Mouse (Mus musculus): Measurements from ENCODE around the gene 1700102P08Rik. TPM values are rescaled to one million over a fixed set of nuclear protein-coding genes. Genes with fewer than 3 reads are reported as not detected.

The 1700102P08Rik gene
- polyA plus RNA-seq, 1 experiment from 2014 or later, result 0.14 TPM

DNA sequence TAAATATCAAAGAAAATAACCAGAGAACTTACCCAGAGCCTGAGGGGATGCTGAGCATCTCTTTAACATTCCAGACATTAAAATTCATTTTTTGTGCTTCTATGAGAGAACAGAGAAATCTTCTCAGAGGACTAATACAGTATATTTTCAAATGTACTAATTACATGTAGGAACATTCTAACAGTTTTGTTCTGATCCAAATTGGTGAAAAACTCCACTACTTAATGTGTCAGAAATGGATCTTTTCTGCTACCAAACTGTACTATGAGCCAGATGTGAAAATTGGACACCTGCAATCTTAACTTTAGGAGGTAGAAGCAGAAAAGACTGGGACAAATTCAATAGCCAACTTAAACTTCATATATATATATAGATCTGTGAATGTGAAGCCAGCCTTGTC, 35.8 kb downstream of the 1700102P08Rik start, which contains the start of gene Ccdc36:
TSS of gene Ccdc36 (minus strand) at position 101 of the 400 bp plus-strand sequence.
- no peak within 1 kb of the TSS for H3K27ac ChIP-seq (ENCODE audit: low read depth, low read length)
- ATAC-seq, result no peak
- H3K27me3 ChIP-seq (replicated peaks; ENCODE audit: control insufficient read depth, insufficient read depth, low read length), result no peaks in the 10 kb centered on the region
- H3K36me3 ChIP-seq (ENCODE audit: control insufficient read depth, insufficient read depth), result no peaks in the 10 kb centered on the region
- no peak within 1 kb of the TSS for H3K4me2 ChIP-seq (replicated peaks; ENCODE audit: low read depth)
- no peaks in the 10 kb centered on the region for H3K4me1 ChIP-seq (replicated peaks; ENCODE audit: control insufficient read depth, insufficient read depth, low read length)
- no peak within 1 kb of the TSS for H3K4me3 ChIP-seq (ENCODE audit: low read depth, low read length)
- no peak for TF ChIP-seq CTCF (IDR thresholded peaks at IDR 0.05; ENCODE audit: low read depth)
- no peaks in the 10 kb centered on the region for H3K9me3 ChIP-seq (ENCODE audit: control insufficient read depth)
- H3K9ac ChIP-seq (ENCODE audit: low read depth, low read length), result no peak within 1 kb of the TSS

GRCm38 (mm10) chr9:108431431-108432067, 38.9 kb downstream of the 1700102P08Rik start:
- ATAC-seq, result no peak
- Histone ChIP-seq H3K9me3 (ENCODE audit: control insufficient read depth) (no peaks in the 10 kb centered on the region), H3K27me3 (replicated peaks; ENCODE audit: control insufficient read depth, insufficient read depth, low read length) (no peaks in the 10 kb centered on the region), H3K27ac (ENCODE audit: low read depth, low read length) (no peak overlapping the region), H3K4me2 (replicated peaks; ENCODE audit: low read depth) (peak overlapping the region; percentile 44; the same call in 1 of the 2 replicates), H3K4me3 (ENCODE audit: low read depth, low read length) (peak overlapping the region; percentile 7; the same call in 1 of the 2 replicates), H3K9ac (ENCODE audit: low read depth, low read length) (no peak overlapping the region), H3K4me1 (replicated peaks; ENCODE audit: control insufficient read depth, insufficient read depth, low read length) (no peaks in the 10 kb centered on the region), H3K36me3 (ENCODE audit: control insufficient read depth, insufficient read depth) (no peaks in the 10 kb centered on the region)
- WGBS, result 51% methylated on average over 32 of the region's 32 CpGs
- no peak for TF ChIP-seq CTCF (IDR thresholded peaks at IDR 0.05; ENCODE audit: low read depth)

GRCm38 (mm10) chr9:108436182-108436581, 43.6 kb downstream of the 1700102P08Rik start, which contains the start of gene BC048562:
Gene BC048562 (plus strand): TSS chr9:108436482.
- Histone ChIP-seq H3K9me3 (ENCODE audit: control insufficient read depth) (no peaks in the 10 kb centered on the region), H3K27ac (ENCODE audit: low read depth, low read length) (no peak within 1 kb of the TSS), H3K4me2 (replicated peaks; ENCODE audit: low read depth) (no peak within 1 kb of the TSS), H3K9ac (ENCODE audit: low read depth, low read length) (no peak within 1 kb of the TSS), H3K4me3 (ENCODE audit: low read depth, low read length) (no peak within 1 kb of the TSS), H3K36me3 (ENCODE audit: control insufficient read depth, insufficient read depth) (no peaks in the 10 kb centered on the region), H3K4me1 (replicated peaks; ENCODE audit: control insufficient read depth, insufficient read depth, low read length) (no peaks in the 10 kb centered on the region), H3K27me3 (replicated peaks; ENCODE audit: control insufficient read depth, insufficient read depth, low read length) (no peaks in the 10 kb centered on the region)
- WGBS, result 67% methylated on average over 3 of the region's 3 CpGs
- ATAC-seq, result no peak
- TF ChIP-seq CTCF (IDR thresholded peaks at IDR 0.05; ENCODE audit: low read depth), result no peak

- TF ChIP-seq CTCF (IDR thresholded peaks at IDR 0.05; ENCODE audit: low read depth), result no peak
- ATAC-seq, result no peak
- Histone ChIP-seq H3K4me1 (replicated peaks; ENCODE audit: control insufficient read depth, insufficient read depth, low read length) (no peaks in the 10 kb centered on the region), H3K9ac (ENCODE audit: low read depth, low read length) (no peak overlapping the region), H3K4me3 (ENCODE audit: low read depth, low read length) (no peak overlapping the region), H3K27ac (ENCODE audit: low read depth, low read length) (no peak overlapping the region), H3K36me3 (ENCODE audit: control insufficient read depth, insufficient read depth) (no peaks in the 10 kb centered on the region), H3K27me3 (replicated peaks; ENCODE audit: control insufficient read depth, insufficient read depth, low read length) (no peaks in the 10 kb centered on the region), H3K4me2 (replicated peaks; ENCODE audit: low read depth) (no peak overlapping the region), H3K9me3 (ENCODE audit: control insufficient read depth) (no peaks in the 10 kb centered on the region)
- WGBS, result 76% methylated on average over 6 of the region's 6 CpGs
Measured at GRCm38 (mm10) chr9:108439176-108439575, 46.6 kb downstream of the 1700102P08Rik start.

DNA sequence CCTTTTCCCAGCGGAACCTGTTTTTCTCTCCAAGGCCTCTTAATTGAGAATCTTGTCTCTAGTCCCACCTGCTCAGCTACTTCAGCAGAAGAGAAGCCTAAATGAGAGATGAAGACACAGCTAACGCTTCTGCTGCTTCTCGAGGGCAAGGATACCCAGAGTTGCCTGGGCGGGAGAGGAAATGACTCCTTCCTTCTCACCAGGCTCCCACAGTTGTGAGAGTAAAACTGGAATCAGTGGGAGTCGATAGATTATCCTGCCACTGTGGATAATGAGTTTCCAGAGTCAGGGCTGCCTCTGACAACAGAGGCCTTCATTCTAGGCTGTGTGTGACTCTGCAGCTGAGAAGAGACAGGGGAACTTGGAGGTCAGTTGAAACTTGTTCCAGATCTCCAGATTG, 47.9 kb downstream of the 1700102P08Rik start:
- ATAC-seq, result no peak
- WGBS, result 74% methylated on average over 5 of the region's 5 CpGs
- Histone ChIP-seq H3K4me2 (replicated peaks; ENCODE audit: low read depth) (no peak overlapping the region), H3K27ac (ENCODE audit: low read depth, low read length) (no peak overlapping the region), H3K36me3 (ENCODE audit: control insufficient read depth, insufficient read depth) (no peaks in the 10 kb centered on the region), H3K4me1 (replicated peaks; ENCODE audit: control insufficient read depth, insufficient read depth, low read length) (no peaks in the 10 kb centered on the region), H3K27me3 (replicated peaks; ENCODE audit: control insufficient read depth, insufficient read depth, low read length) (no peaks in the 10 kb centered on the region), H3K9ac (ENCODE audit: low read depth, low read length) (no peak overlapping the region), H3K4me3 (ENCODE audit: low read depth, low read length) (no peak overlapping the region), H3K9me3 (ENCODE audit: control insufficient read depth) (no peaks in the 10 kb centered on the region)
- TF ChIP-seq CTCF (IDR thresholded peaks at IDR 0.05; ENCODE audit: low read depth), result no peak

DNA sequence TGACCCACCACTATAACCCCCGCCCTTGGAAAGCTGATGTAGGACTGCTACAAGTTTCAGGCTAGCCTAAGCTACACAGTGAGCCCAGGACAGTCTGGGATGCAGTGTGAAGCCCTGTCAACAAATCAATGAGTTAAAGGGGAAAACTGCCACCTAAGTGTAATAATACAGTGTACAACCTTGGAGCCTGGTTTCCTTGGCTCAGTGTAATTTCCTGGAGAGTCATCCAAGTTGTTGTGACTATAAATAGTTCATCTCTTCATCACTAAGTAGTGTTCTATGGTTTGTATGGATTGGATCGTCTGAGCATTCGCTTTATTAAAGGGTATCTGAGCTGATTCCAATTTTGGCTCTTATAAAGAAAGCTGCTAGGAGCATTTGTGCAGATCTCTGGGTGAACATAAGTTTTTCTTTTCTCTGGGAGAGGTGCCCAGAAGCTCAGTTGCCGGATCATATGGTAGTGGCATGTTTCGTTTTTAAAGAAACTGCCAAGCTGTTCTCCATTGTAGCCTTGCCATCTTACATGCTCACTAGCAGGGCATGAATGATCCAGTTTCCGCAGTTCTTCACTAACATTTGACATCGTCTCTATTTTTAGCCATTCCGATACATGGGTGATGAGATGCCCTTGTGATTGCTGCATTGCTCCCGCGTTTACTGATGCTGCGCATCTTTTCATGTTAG, 48.8 kb downstream of the 1700102P08Rik start:
- ATAC-seq, result no peak
- H3K9ac ChIP-seq (ENCODE audit: low read depth, low read length), result no peak overlapping the region
- no peak overlapping the region for H3K4me2 ChIP-seq (replicated peaks; ENCODE audit: low read depth)
- no peaks in the 10 kb centered on the region for H3K36me3 ChIP-seq (ENCODE audit: control insufficient read depth, insufficient read depth)
- no peak overlapping the region for H3K27ac ChIP-seq (ENCODE audit: low read depth, low read length)
- no peaks in the 10 kb centered on the region for H3K4me1 ChIP-seq (replicated peaks; ENCODE audit: control insufficient read depth, insufficient read depth, low read length)
- H3K27me3 ChIP-seq (replicated peaks; ENCODE audit: control insufficient read depth, insufficient read depth, low read length), result no peaks in the 10 kb centered on the region
- WGBS, result 80% methylated on average over 11 of the region's 11 CpGs
- H3K9me3 ChIP-seq (ENCODE audit: control insufficient read depth), result no peaks in the 10 kb centered on the region
- H3K4me3 ChIP-seq (ENCODE audit: low read depth, low read length), result no peak overlapping the region
- no peak for TF ChIP-seq CTCF (IDR thresholded peaks at IDR 0.05; ENCODE audit: low read depth)
